Mouse (Mus musculus): ENCODE results near the gene Nr1h4.

- TF ChIP-seq CTCF (IDR thresholded peaks at IDR 0.05; ENCODE audit: extremely low read depth, insufficient read length, insufficient replicate concordance, low read depth, low read length): no peak
- no peak for TF ChIP-seq POLR2A (IDR thresholded peaks at IDR 0.05; ENCODE audit: low read depth, low read length)
These were observed 43.1 kb downstream of the Nr1h4 start for GRCm38 (mm10) chr10:89490250-89490649.

Measured in small intestine, adult 2 months (tissue).